Mouse (Mus musculus) splenic B cell, adult 2 months (primary cell): ENCODE measurements around the gene Rassf8.

Experiments
- DNase-seq: peaks from one replicate; pipeline ENCODE4 v3.0.0-alpha.2; 2011; ENCODE audit warnings: low read depth, low spot score
- H3K27me3 ChIP-seq: 2 replicates; pipeline ENCODE4 v1.6.1; 2012; ENCODE audit warnings: mild to moderate bottlenecking, low read length, moderate library complexity, mixed read lengths; ENCODE audit not compliant: control insufficient read depth, poor library complexity, insufficient read depth, severe bottlenecking
- H3K36me3 ChIP-seq: 2 replicates; pipeline ENCODE4 v1.6.1; 2012; ENCODE audit warnings: mild to moderate bottlenecking, low read length, moderate library complexity, mixed read lengths; ENCODE audit not compliant: control insufficient read depth, poor library complexity, insufficient read depth, severe bottlenecking

The Rassf8 gene

DNA sequence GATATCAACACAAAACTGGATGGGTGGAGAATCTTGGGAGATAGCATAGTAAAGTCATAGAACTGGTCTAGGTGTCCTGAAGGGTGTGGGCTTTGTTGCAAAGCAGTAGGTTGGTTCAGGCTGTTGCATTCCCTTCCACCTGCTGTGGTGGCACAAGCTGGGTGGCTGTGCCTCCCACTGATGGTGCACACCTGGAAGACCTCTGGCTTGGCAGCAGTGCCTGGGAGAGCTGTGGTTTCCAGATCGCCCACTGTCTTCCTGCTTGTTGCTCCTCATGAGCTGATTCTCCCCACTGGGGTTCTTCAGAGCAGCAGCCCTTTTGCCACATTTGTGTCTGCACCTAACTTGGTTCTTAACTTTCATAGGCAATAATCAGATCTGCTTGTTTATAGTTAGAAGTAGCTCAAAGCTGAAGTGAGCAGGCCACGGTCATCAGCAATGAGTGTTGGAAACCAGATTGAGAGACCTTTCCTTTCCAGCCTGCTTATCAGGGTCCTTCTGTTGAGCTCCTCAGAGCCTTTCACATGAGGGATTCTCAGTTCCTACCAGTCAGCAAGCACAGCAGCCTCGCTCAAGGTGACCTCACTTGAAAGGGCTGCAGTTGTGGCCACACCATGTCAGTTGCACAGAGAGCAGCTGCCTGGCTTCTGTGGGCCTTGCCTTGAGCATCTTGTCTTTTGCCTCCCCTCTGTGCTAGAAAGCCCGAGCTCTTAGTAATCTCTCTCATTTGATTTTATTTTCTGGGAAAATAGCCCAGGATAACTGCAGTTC lies 13.9 kb downstream of the Rassf8 start:
- H3K36me3 ChIP-seq: no peaks in the 10 kb centered on the region
- H3K27me3 ChIP-seq: no peaks in the 10 kb centered on the region
- no peak for DNase-seq

DNA sequence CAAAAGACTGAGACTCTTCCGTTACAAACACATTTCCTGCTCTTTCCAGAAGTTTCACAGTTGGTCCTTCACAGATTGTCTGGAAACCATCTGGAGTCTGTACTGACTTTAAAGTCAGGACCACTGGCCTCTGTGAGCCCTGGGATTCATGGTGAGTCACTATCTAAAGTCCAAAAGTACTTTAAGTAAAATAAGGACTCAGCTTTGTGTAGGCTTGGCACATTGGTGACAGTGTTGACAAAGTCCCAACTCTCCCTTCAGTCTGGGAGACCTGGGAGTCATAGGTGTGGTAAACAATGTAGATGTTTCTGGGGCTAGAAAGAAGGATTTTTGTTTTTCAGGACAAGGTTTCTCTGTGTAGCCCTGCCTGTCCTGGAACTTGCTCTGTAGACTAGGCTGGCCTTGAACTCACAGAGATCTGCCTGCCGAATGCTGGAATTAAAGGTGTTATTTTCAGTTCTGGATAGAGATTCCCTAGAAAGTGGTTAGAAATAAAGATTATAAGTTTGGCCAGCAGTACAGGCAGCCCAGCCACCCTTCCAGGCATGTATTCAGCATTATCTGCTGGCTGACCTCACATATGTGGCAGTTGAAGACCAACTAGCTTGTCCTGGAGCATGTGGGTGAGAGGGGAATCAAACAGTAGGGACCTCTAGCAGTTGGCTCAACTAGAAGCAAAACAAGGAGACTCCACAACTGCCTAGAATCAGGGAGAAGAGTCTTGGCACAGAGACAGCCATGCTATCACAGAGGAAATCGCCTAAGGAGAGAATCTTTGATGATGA lies 14.8 kb downstream of the Rassf8 start:
- no peak for DNase-seq
- H3K36me3 ChIP-seq: no peaks in the 10 kb centered on the region
- no peaks in the 10 kb centered on the region for H3K27me3 ChIP-seq

DNA sequence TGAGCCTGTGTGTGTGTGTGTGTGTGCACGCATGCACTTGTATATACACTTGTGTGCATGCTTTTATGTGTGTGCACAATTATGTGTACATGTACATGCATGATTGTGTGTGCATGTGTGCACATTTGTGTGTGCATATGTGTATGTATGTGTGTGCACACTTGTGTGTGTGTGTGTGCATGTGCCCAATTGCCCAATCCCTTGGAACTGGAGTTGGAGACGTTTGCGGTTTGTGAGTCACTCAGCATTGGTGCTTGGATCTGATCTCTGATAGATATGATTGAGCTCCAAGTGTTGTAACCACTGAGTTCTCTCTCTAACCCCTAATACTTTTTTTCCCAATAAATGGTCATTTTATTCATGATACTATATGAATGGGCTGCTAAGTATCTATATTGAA lies 15.5 kb downstream of the Rassf8 start:
- no peaks in the 10 kb centered on the region for H3K27me3 ChIP-seq
- DNase-seq: no peak
- H3K36me3 ChIP-seq: no peaks in the 10 kb centered on the region

DNA sequence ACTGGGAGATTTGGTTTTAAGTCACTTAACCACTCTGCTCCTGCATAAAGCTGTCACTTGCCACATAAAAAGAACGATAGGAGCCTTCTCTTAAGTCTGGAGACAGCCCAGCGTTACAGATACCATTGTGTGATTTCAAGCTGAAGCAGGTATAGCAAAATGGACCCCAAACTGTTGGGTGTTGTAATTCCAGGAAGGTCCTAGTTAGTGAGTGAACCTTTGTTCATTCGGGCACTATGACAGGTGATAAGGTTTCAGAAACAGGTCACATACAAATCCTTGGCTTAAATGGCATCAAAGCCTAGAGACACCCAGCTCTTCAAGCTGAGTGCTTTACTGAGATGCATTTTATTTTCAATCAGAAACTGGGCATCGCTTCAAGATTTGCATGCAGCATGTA lies 16.5 kb downstream of the Rassf8 start:
- H3K36me3 ChIP-seq: no peaks in the 10 kb centered on the region
- no peaks in the 10 kb centered on the region for H3K27me3 ChIP-seq
- no peak for DNase-seq

DNA sequence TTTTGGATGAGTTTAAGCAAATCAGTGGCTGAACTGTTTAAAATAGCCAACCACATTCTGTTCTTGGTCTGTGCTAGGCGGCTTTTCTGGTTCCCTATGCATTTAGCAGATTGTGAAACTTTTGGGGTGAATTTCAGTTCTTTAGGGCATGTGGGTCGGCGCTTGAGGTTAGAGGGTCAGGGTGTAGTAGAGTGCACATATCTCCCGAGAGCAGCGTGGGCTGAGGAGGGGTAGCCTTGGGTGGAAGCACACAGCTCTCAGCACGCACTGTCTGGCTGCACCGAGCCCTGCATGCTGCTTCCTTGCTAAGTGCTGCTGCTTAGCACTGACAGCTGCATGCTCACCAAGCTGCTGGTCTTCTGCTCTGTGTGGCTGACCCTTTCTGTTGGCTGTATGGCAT lies 18.5 kb downstream of the Rassf8 start:
- H3K27me3 ChIP-seq: no peaks in the 10 kb centered on the region
- H3K36me3 ChIP-seq: no peaks in the 10 kb centered on the region
- DNase-seq: no peak

DNA sequence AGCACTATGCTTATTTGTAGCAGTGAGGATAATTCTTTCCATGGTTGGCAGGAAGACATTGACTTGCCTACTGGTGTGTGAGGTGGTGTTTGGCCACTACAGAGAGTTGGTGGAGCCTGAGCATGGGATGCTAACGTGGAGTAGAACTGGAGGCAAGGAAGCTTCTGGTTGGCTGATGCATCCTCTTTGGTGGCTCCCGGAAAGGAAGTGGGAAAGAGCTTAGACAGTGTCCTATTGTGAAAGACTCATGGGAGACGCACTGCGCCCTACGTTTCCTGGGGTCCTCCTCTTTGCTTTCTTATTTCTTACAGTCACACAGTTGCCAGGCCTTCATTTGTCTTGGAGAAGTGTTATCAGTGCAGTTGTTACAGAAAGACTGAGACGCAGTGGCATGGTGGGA lies 20.4 kb downstream of the Rassf8 start:
- DNase-seq: no peak
- H3K36me3 ChIP-seq: no peaks in the 10 kb centered on the region
- no peaks in the 10 kb centered on the region for H3K27me3 ChIP-seq

DNA sequence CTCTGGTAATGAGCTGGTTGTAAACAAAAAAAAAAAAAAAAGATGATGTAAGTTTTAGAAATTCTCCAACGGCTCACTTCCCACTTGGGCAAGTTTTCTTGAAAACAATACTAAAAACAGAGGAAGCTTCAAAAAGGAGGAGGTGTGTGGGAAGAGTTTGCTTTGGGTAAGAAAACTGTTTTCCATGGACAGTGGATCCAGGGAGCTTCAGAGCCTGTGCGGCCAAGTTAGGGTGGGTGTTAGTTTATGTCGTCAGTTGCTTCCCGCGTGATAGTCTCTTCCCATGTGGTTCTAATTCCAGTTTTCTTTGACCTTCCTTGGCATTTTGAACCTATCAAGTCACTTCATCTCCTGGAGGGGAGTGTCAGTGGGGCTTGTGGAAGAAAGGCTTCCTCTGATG lies 21.1 kb downstream of the Rassf8 start:
- DNase-seq: no peak
- no peaks in the 10 kb centered on the region for H3K36me3 ChIP-seq

DNA sequence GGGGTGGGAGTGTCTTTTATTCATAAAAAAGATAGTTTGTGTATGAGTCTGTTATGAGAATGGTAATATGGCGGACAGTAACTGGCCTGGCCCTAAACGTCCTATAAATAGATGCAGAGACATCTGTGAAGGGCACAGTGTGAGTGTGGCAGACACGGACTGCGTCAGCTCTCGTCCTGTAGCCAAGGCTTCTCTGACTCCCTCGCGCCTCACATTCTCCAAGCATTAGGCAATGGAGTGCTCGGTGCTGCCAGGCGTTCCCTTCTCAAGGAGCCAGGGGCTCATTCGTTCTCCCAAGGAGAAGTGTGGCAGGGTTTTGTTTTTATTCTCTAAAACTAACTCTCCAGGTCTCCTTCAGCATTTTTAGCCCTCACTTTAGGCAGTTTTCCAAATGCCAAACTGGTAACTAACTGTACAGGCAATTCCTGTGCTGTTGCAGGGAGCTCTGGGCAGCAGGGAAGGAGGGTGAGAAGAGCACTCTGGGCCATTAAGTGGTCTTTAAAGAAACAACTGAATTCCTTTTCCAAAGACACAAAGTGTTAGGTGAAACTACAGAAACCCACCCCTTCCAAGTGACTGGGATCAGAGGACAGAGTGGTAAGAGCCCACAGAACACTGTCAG lies 22.2 kb downstream of the Rassf8 start:
- no peaks in the 10 kb centered on the region for H3K36me3 ChIP-seq
- DNase-seq: no peak
- H3K27me3 ChIP-seq: no peaks in the 10 kb centered on the region

More for the DNA sequence above, 21.1 kb downstream of the Rassf8 start:
- no peaks in the 10 kb centered on the region for H3K27me3 ChIP-seq

DNA sequence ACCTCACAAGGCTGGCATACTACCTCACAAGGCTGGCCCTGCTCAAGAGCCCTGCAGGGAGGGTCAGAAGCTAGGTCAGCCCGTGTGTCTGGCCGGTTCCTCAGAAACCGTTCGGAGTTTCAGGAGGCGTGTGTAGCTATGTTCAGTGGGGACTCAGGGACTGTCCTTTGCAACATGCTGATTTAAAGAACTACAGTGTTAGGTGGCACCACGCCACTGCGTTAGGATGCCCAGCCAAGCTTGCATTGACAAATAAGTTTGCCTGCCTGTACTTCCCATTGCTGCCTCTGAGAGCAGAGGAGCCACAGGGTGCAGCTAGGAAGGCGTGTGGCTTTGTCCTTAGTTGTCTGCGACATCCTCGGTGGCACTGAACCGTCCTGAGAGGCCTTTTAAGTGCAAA lies 23.3 kb downstream of the Rassf8 start:
- no peak for DNase-seq
- no peaks in the 10 kb centered on the region for H3K27me3 ChIP-seq
- H3K36me3 ChIP-seq: no peaks in the 10 kb centered on the region

DNA sequence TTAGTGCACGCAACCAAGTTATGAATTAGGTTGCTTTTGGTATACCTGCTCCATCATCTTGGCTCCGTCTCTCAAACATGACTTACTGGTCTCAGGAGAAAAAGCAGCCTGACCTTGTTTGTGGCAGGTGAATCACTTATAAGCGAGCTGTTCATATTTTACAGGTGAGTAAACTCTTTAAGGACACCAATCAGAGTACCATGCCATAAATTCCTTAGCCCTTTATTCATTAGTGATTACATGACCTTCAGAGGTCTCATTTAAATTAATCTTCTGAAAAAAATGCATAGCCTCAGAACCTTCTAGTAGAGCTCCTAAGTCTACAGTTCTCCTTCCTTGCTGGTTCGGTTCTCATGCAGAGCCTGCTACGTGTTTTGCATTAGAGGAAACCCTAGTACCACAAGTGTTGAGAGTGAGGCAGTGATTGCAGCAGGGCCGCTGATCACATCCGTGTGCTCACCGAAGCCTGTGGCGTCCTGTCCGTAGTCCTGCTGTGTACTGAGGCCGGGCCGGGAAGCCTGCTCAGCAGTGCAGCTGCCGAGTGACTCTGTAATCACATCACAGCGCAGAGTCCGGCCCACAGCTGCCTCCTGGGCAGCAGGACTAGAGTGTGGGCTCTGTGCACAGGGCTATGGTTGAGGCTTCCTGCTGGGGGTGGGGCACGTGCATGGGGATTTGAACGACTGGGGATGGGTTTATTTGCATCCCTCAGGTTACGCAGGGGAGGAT lies 23.9 kb downstream of the Rassf8 start:
- Histone ChIP-seq H3K36me3 (no peaks in the 10 kb centered on the region), H3K27me3 (no peaks in the 10 kb centered on the region)
- DNase-seq: no peak

DNA sequence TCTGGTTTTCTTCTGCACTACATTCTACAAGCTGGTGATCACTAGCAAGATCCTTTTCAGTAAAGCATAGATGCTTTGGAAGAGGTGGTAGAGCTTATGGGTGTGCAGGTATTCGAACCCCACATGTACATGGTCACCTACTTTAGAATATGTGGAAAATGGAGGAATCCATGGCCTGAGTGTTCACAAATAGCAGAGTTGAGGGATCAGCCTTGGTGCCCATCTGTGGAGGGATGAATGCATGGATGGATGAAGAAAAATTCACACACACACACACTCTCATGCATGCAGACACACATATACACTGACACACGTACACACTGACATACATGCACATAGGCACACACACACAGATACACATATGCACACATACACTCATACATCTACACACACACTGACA lies 27.9 kb downstream of the Rassf8 start:
- Histone ChIP-seq H3K36me3 (no peaks in the 10 kb centered on the region), H3K27me3 (no peaks in the 10 kb centered on the region)
- no peak for DNase-seq

DNA sequence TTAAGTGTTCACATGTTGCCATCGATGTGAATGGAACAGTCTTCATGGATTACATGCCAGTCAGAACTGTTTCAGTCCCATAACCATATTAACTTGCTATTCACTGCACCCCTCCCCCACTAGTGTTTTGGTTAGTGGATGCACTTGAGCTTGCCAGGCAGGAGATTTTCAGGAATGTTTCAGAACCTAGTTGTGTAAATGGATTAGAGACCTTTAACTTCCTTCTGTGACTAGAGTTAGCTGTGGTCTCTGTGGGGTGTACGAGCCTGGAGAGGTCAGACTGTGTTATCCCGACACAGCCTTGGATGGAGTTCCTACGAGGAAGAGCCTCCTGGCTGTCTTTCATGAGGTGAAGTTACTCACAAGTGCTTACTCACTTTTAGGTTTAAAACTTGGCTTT lies 29.7 kb downstream of the Rassf8 start:
- Histone ChIP-seq H3K27me3 (no peaks in the 10 kb centered on the region), H3K36me3 (no peaks in the 10 kb centered on the region)
- no peak for DNase-seq

DNA sequence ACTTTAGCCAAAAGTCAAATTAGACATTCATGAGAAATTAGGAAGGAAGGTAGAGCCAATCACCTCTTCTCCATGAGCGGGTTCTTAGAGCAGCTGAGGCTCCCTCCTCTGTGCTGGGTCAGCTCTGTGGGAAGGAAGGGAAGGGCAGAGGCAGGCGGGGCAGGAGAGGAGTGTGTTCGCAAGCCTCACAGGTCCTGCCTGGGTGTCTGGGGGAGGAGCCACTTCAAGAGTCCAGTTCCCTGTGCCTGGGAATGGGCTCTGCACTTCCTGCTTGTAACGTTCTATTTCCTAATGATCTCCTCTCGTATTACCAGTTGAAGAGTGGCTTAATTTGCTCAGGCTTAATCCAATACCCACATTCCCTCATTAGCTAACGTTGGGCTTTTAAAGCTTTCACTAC lies 32.8 kb downstream of the Rassf8 start:
- H3K36me3 ChIP-seq: no peaks in the 10 kb centered on the region
- no peak for DNase-seq
- no peaks in the 10 kb centered on the region for H3K27me3 ChIP-seq

DNA sequence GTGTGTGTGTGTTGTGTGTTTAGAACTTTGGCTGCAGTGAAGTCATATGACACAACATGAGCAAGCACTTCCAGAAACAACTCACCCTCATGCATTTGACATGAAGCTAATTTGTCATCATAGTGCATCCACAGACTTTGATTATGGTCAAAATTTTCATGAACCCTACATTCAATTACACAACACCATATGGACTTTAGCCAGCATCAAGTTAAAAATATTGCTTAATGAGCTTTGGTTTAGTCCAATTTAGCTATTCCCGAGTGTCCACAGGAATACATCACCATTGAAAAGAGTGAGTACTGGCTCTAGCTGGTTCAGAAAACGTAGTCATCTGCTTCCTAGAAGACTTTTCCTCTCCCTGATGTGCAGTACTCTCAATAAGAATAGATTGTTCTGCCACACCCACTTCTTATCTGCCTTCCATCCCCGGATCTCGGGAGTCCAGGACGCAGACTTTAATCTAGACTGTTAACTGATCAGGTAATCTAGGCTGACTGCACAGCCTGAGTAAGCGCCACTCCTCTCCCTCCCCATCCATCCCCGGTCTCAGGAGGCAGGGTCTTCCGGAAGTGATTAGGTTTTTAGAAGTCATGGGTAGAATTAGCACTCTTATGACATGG lies 33.7 kb downstream of the Rassf8 start:
- H3K27me3 ChIP-seq: no peaks in the 10 kb centered on the region
- DNase-seq: no peak
- no peaks in the 10 kb centered on the region for H3K36me3 ChIP-seq
